Mouse (Mus musculus): ENCODE measurements around the gene Car12.
A peak's percentile ranks its signal among the peaks of the same experiment; 100 is the strongest.
"Not testable (repeated sequence)": the region's sequence is repeated elsewhere in the genome, so short reads cannot be mapped to it uniquely, and the experiment has no call there.

Gene Car12

GRCm38 (mm10) chr9:66770701-66771100 is 57.2 kb downstream of the Car12 start:
- no peak for DNase-seq (ENCODE audit: low read depth)

GRCm38 (mm10) chr9:66784552-66784951 is 71.1 kb downstream of the Car12 start:
- peak; percentile 16 for DNase-seq (ENCODE audit: low read depth)

GRCm38 (mm10) chr9:66787821-66788220 is 74.3 kb downstream of the Car12 start:
- DNase-seq (ENCODE audit: low read depth): peak; percentile 63

- no peak for DNase-seq (ENCODE audit: low read depth)
Measured at GRCm38 (mm10) chr9:66794629-66795463, 81.4 kb downstream of the Car12 start.

GRCm38 (mm10) chr9:66795464-66796324 is 82.2 kb downstream of the Car12 start, which contains the start of gene Aph1b:
Gene Aph1b, minus strand, starts transcription at chr9:66795490.
- peak; percentile 97 for DNase-seq (ENCODE audit: low read depth)

- no peak for DNase-seq (ENCODE audit: low read depth)
Measured at GRCm38 (mm10) chr9:66796739-66797138, 83.3 kb downstream of the Car12 start, which contains the start of gene Gm10647. Gene Gm10647, plus strand, starts transcription at chr9:66797039.

- no peak for DNase-seq (ENCODE audit: low read depth)
Measured at GRCm38 (mm10) chr9:66801947-66802346, 88.5 kb downstream of the Car12 start.

GRCm38 (mm10) chr9:66805951-66806350 is 92.5 kb downstream of the Car12 start:
- DNase-seq (ENCODE audit: low read depth): not testable (repeated sequence)

GRCm38 (mm10) chr9:66813392-66813791 is 99.9 kb downstream of the Car12 start:
- DNase-seq (ENCODE audit: low read depth): no peak

Measured in naive thymus-derived CD4-positive, alpha-beta T cell, adult 2 months (primary cell).